Mouse (Mus musculus): ENCODE measurements at regions not wholly inside any gene's neighbourhood (a gene's known extent, or its start where the extent isn't known, plus 50 kb on each side); places are given as distances from the start of the nearest gene placed in this dataset.
"Not testable (repeated sequence)": the region's sequence is repeated elsewhere in the genome, so short reads cannot be mapped to it uniquely, and the experiment has no call there.

- no peak for DNase-seq (ENCODE audit: low spot score)
Measured at GRCm38 (mm10) chr4:31225741-31226140, 738.2 kb upstream of the Map3k7 start.

- DNase-seq (ENCODE audit: low spot score), result no peak
Measured at GRCm38 (mm10) chr4:31268825-31269495, 694.9 kb upstream of the Map3k7 start.

GRCm38 (mm10) chr4:31274131-31274530, 689.8 kb upstream of the Map3k7 start:
- DNase-seq (ENCODE audit: low spot score), result no peak

GRCm38 (mm10) chr4:31290301-31290975, 673.5 kb upstream of the Map3k7 start:
- DNase-seq (ENCODE audit: low spot score), result no peak

GRCm38 (mm10) chr4:31293752-31294151, 670.1 kb upstream of the Map3k7 start:
- DNase-seq (ENCODE audit: low spot score), result no peak

GRCm38 (mm10) chr4:31297848-31298247, 666.0 kb upstream of the Map3k7 start:
- no peak for DNase-seq (ENCODE audit: low spot score)

GRCm38 (mm10) chr4:31319269-31319668, 644.6 kb upstream of the Map3k7 start:
- no peak for DNase-seq (ENCODE audit: low spot score)

- DNase-seq (ENCODE audit: low spot score), result no peak
Measured at GRCm38 (mm10) chr4:31320734-31321507, 643.0 kb upstream of the Map3k7 start.

- no peak for DNase-seq (ENCODE audit: low spot score)
Measured at GRCm38 (mm10) chr4:31323816-31324215, 640.1 kb upstream of the Map3k7 start.

GRCm38 (mm10) chr4:31328798-31329197, 635.1 kb upstream of the Map3k7 start:
- DNase-seq (ENCODE audit: low spot score), result no peak

GRCm38 (mm10) chr4:31331053-31331452, 632.8 kb upstream of the Map3k7 start:
- DNase-seq (ENCODE audit: low spot score), result no peak

GRCm38 (mm10) chr4:31335686-31336085, 628.2 kb upstream of the Map3k7 start:
- DNase-seq (ENCODE audit: low spot score), result no peak

- no peak for DNase-seq (ENCODE audit: low spot score)
Measured at GRCm38 (mm10) chr4:31337980-31338379, 625.9 kb upstream of the Map3k7 start.

GRCm38 (mm10) chr4:31343312-31344248, 620.3 kb upstream of the Map3k7 start:
- no peak for DNase-seq (ENCODE audit: low spot score)

GRCm38 (mm10) chr4:31354046-31354445, 609.9 kb upstream of the Map3k7 start:
- DNase-seq (ENCODE audit: low spot score), result not testable (repeated sequence)

- no peak for DNase-seq (ENCODE audit: low spot score)
Measured at GRCm38 (mm10) chr4:31354953-31355352, 608.9 kb upstream of the Map3k7 start.

- DNase-seq (ENCODE audit: low spot score), result no peak
Measured at GRCm38 (mm10) chr4:31366172-31366571, 597.7 kb upstream of the Map3k7 start.

GRCm38 (mm10) chr4:31367031-31367430, 596.9 kb upstream of the Map3k7 start:
- DNase-seq (ENCODE audit: low spot score), result no peak

- no peak for DNase-seq (ENCODE audit: low spot score)
Measured at GRCm38 (mm10) chr4:31370062-31370461, 593.8 kb upstream of the Map3k7 start.

- DNase-seq (ENCODE audit: low spot score), result no peak
Measured at GRCm38 (mm10) chr4:31381069-31381969, 582.6 kb upstream of the Map3k7 start.

Measured in gastrocnemius, adult 18-20 months (tissue).